ENCODE assay signal across 8 mouse cellular contexts in genomic region chr1:194976164-194976516, GRCm38 (mm10). TPM values are rescaled to one million over a fixed set of nuclear protein-coding genes. Genes with fewer than 3 reads are reported as not detected.
DNase-seq lines count a peak whose midpoint lies in the region; ATAC-seq and TF ChIP-seq lines count a peak whose summit lies in the region.

No protein-coding gene starts in this region.

- ATAC-seq in forebrain, postnatal 0 days = peak; percentile 89
- peak; percentile 72 for ATAC-seq in neutrophil, adult 5-6 weeks (ENCODE audit: extremely low read depth, insufficient number of reproducible peaks, low FRiP score, poor library complexity, severe bottlenecking)

- H3K9ac ChIP-seq in forebrain, postnatal 0 days = peak overlapping the region; percentile 84

- peak; percentile 60; the same call in 1 of the 2 replicates for TF ChIP-seq POLR2A in cerebellum, adult 2 months (IDR thresholded peaks at IDR 0.05; ENCODE audit: borderline replicate concordance, insufficient read depth, low read length)
- TF ChIP-seq POLR2A in lung, adult 2 months (IDR thresholded peaks at IDR 0.05; ENCODE audit: borderline replicate concordance, extremely low read depth, low read depth, low read length) = peak; percentile 37; the same call in 1 of the 2 replicates

- H3K27ac ChIP-seq in cerebellum, adult 2 months (ENCODE audit: insufficient read depth, low read length) = peak overlapping the region; percentile 69
- peak overlapping the region; percentile 86 for H3K27ac ChIP-seq in forebrain, postnatal 0 days (ENCODE audit: low read depth, low read length)
- H3K27ac ChIP-seq in layer of hippocampus, adult 2 months = peak overlapping the region; percentile 99

- H3K4me2 ChIP-seq in forebrain, postnatal 0 days (ENCODE audit: low read depth) = peak overlapping the region; percentile 79

- DNase-seq in MEL-GATA-1-ER (ENCODE audit: extremely low read depth, low read depth) = peak; percentile 63
- DNase-seq in cerebellum, adult 2 months = peak; percentile 93 to 97
- DNase-seq in forebrain, postnatal 0 days = peak; percentile 89
- peak; percentile 96 for DNase-seq in heart, postnatal 4 days
- peak; percentile 89 to 95 for DNase-seq in layer of hippocampus, adult 2 months (ENCODE audit: low spot score in 2 of 2)
- peak; percentile 96 for DNase-seq in lung, adult 2 months
- peak; percentile 86 for DNase-seq in testis, postnatal 14 days (ENCODE audit: low spot score)

- H3K4me3 ChIP-seq in cerebellum, adult 2 months (replicated peaks; ENCODE audit: insufficient read depth, low read depth, low read length) = peak overlapping the region; percentile 76
- peak overlapping the region; percentile 83 for H3K4me3 ChIP-seq in forebrain, postnatal 0 days (ENCODE audit: low read depth, low read length)
- peak overlapping the region; percentile 81 for H3K4me3 ChIP-seq in layer of hippocampus, adult 2 months
- H3K4me3 ChIP-seq in lung, adult 2 months (replicated peaks; ENCODE audit: extremely low read depth, low read depth, low read length) = peak overlapping the region; percentile 96

- no peaks in the 10 kb centered on the region; the same call in 1 of the 2 replicates for H3K4me1 ChIP-seq in cerebellum, adult 2 months (ENCODE audit: control insufficient read depth, insufficient read depth, low read length)
- peaks cover 16% of the 10 kb centered on the region for H3K4me1 ChIP-seq in forebrain, postnatal 0 days (ENCODE audit: insufficient read depth)
- peaks cover 11% of the 10 kb centered on the region for H3K4me1 ChIP-seq in lung, adult 2 months (ENCODE audit: control insufficient read depth, insufficient read depth, low read length)

- H3K27me3 ChIP-seq in cerebellum, adult 2 months (ENCODE audit: control insufficient read depth, insufficient read depth, low read length) = no peaks in the 10 kb centered on the region
- H3K27me3 ChIP-seq in forebrain, postnatal 0 days (ENCODE audit: insufficient read depth, low read length) = no peaks in the 10 kb centered on the region

- WGBS in cerebellum, adult 2 months = under 1% methylated on average over 42 of the region's 42 CpGs
- WGBS in forebrain, postnatal 0 days = 0% methylated on average over 42 of the region's 42 CpGs
- WGBS in lung, adult 2 months = under 1% methylated on average over 42 of the region's 42 CpGs

- no peaks in the 10 kb centered on the region for H3K36me3 ChIP-seq in forebrain, postnatal 0 days (ENCODE audit: insufficient read depth)

- no peaks in the 10 kb centered on the region for H3K9me3 ChIP-seq in forebrain, postnatal 0 days (ENCODE audit: low read length)

- peak; percentile 74 for TF ChIP-seq CTCF in cerebellum, adult 2 months (IDR thresholded peaks at IDR 0.05; ENCODE audit: borderline replicate concordance, insufficient read depth, low read depth, low read length)
- TF ChIP-seq CTCF in forebrain, postnatal 0 days (IDR thresholded peaks at IDR 0.05; ENCODE audit: low read depth) = peak; percentile 86
- TF ChIP-seq CTCF in layer of hippocampus, adult 2 months (conservative IDR thresholded peaks at IDR 0.05) = peak; percentile 92
- TF ChIP-seq CTCF in lung, adult 2 months (IDR thresholded peaks at IDR 0.05; ENCODE audit: insufficient read depth, low read length) = peak; percentile 48

RNA-seq across cellular contexts. Expression of gene Cd34, which starts 37.5 kb away (rescaled TPM):
- polyA plus RNA-seq in cerebellum, adult 2 months (2012; rRNA removed) = 15.0 and 16.0 TPM in 2 replicates
- total RNA-seq in forebrain, postnatal 0 days (2014; rRNA removed) = 23.2 and 23.9 TPM in 2 replicates
- 22.0 and 24.5 TPM in 2 replicates for polyA plus RNA-seq in forebrain, postnatal 0 days (2015; fragmentation: Nextera tagmentation; extraction: Ambion mirVana)
- total RNA-seq in heart, postnatal 4 days (2021) = 100 to 1,000 TPM; 225 to 235 TPM
- 10 to 100 TPM; 25.5 to 26.5 TPM for total RNA-seq in layer of hippocampus, adult 2 months (2021)
- polyA plus RNA-seq in lung, adult 2 months (2012; rRNA removed) = 79.8 and 101 TPM in 2 replicates
- total RNA-seq in neutrophil, adult 5-6 weeks (2017) = 0.49 and 0.58 TPM in 2 replicates

Comparison
In these comparisons a context has a peak if more than half of its experiments do, and no peak if none do; other contexts are left out.
1. Peak in every context shown above with its lines: DNase-seq, ATAC-seq, H3K4me3 ChIP-seq and H3K27ac ChIP-seq.
2. RNA of gene Cd34, which starts 37.5 kb away (total RNA-seq): 225 to 235 TPM in heart, postnatal 4 days, 25.5 to 26.5 TPM in layer of hippocampus, adult 2 months and 23.2 to 23.9 TPM in forebrain, postnatal 0 days; 0.49 to 0.58 TPM in neutrophil, adult 5-6 weeks; every median in the first group is over 10 times any median in the second.